Mouse (Mus musculus): ENCODE results near the gene Fer1l5. TPM values are rescaled to one million over a fixed set of nuclear protein-coding genes. Genes with fewer than 3 reads are reported as not detected.
A peak's percentile ranks its signal among the peaks of the same experiment; 100 is the strongest.

The Fer1l5 gene
- polyA plus RNA-seq, 1 experiment from 2014 or later = 0.91 TPM

DNA sequence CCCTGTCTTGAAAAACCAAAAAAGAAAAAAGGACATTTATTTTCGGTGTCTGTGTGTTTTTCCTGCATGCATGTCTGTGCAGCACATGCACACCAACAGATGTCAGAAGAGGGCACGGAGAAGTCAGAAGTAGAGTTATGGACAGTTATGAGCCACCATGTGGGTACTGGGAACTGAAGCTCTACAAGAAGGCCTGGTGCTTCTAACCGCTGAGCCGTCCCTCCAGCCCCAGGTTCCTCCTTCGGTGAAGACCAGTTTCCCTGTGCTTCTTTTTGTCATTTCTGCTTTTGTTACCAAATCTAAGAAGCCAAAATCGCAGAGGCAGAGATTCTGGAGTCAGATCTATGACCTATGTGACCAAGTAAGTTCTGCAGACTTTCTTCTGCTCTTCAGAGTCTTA, 64.4 kb downstream of the Fer1l5 start:
- Histone ChIP-seq H3K4me3 (replicated peaks) (no peak overlapping the region), H3K36me3 (peaks cover 46% of the 10 kb centered on the region), H3K4me1 (no peaks in the 10 kb centered on the region), H3K9ac (no peak overlapping the region), H3K27ac (no peak overlapping the region), H3K27me3 (replicated peaks) (no peaks in the 10 kb centered on the region), H3K9me3 (no peaks in the 10 kb centered on the region), H3K4me2 (no peak overlapping the region)
- 93% methylated on average over 6 of the region's 6 CpGs for WGBS
- ATAC-seq (ENCODE audit: insufficient read depth, low FRiP score, low read depth) = no peak

DNA sequence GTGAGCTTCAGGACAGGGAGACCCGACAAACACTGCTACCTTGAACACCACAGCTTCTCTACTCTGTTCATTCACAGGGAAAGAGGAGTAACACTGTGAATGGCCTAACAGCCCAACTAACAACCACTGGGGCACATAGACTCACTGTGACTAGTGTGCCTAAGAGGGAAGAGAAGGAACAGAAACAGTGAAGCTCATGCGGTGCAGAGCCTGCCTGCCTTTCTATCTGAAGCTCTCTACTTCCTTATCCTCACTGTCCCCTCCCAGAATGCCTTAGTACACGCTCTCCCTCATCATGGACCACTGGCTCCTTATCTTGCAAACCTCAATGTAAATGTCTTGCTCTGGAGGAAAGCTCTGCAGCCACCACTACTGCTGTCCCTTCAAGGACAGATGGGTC, 65.1 kb downstream of the Fer1l5 start:
- H3K9ac ChIP-seq = no peak overlapping the region
- no peak overlapping the region for H3K27ac ChIP-seq
- H3K4me3 ChIP-seq (replicated peaks) = no peak overlapping the region
- 86% methylated on average over 3 of the region's 3 CpGs for WGBS
- no peak overlapping the region for H3K4me2 ChIP-seq
- H3K4me1 ChIP-seq = no peaks in the 10 kb centered on the region
- ATAC-seq (ENCODE audit: insufficient read depth, low FRiP score, low read depth) = no peak
- H3K9me3 ChIP-seq = no peaks in the 10 kb centered on the region
- H3K36me3 ChIP-seq = peaks cover 40% of the 10 kb centered on the region
- H3K27me3 ChIP-seq (replicated peaks) = no peaks in the 10 kb centered on the region

DNA sequence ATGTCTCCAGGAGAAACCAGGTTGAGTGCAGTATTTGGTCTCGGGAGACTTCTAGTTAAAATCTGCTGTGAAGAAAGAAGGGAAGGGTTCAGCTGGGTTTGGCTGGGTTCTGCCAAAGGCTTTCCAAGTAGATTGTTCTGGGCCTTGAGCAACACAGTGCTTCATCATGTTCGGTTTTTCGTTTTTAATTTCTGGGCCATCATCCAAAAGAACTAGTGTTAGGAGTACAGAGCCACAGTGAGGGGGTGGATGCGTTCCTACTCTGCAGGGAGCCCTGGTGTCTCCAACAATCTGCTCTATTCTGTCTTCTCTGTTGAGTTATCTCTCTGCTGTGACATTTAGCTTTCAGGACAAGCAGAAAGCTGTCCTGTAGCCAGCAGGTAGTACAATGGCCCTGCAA, 69.0 kb downstream of the Fer1l5 start:
- no peaks in the 10 kb centered on the region for H3K9me3 ChIP-seq
- H3K9ac ChIP-seq = no peak overlapping the region
- H3K27ac ChIP-seq = no peak overlapping the region
- no peak for ATAC-seq (ENCODE audit: insufficient read depth, low FRiP score, low read depth)
- H3K4me2 ChIP-seq = no peak overlapping the region
- no peaks in the 10 kb centered on the region for H3K27me3 ChIP-seq (replicated peaks)
- H3K4me1 ChIP-seq = peaks cover 6% of the 10 kb centered on the region; the same call in 1 of the 2 replicates
- 75% methylated on average over 4 of the region's 4 CpGs for WGBS
- no peak overlapping the region for H3K4me3 ChIP-seq (replicated peaks)
- peaks cover 35% of the 10 kb centered on the region for H3K36me3 ChIP-seq

GRCm38 (mm10) chr1:36444471-36445464, 72.7 kb downstream of the Fer1l5 start, which contains the start of gene Lman2l:
Lman2l (minus strand) TSS chr1:36445271.
- H3K4me1 ChIP-seq = peaks cover 6% of the 10 kb centered on the region; the same call in 1 of the 2 replicates
- H3K9me3 ChIP-seq = no peaks in the 10 kb centered on the region
- H3K4me3 ChIP-seq (replicated peaks) = peak within 1 kb of the TSS; percentile 97
- no peaks in the 10 kb centered on the region for H3K27me3 ChIP-seq (replicated peaks)
- WGBS = under 1% methylated on average over 57 of the region's 57 CpGs
- H3K9ac ChIP-seq = peak within 1 kb of the TSS; percentile 65
- peak within 1 kb of the TSS; percentile 85 for H3K4me2 ChIP-seq
- ATAC-seq (ENCODE audit: insufficient read depth, low FRiP score, low read depth) = peak; percentile 99
- peaks cover 3% of the 10 kb centered on the region; the same call in 1 of the 2 replicates for H3K36me3 ChIP-seq
- peak within 1 kb of the TSS; percentile 76 for H3K27ac ChIP-seq

DNA sequence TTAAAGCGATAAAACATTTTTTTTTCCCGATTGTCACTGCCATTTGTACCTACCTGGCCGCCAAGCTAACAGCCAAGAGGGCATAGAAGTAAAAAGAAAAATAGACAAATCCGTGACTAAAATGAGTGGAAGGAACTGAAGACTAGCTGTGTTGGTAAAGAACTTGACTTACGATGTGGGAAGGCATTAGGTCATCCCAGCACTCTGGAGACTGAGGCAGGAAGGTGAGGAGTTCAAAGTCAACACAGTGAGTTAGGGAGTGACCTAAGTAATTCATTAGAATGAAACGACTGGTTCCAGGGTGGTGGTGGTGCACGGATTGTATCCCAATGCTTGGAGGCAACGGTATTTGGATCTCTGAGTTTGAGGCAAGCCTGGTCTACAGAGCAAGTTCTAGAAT, 73.4 kb downstream of the Fer1l5 start:
- ATAC-seq (ENCODE audit: insufficient read depth, low FRiP score, low read depth) = no peak
- Histone ChIP-seq H3K36me3 (peaks cover 3% of the 10 kb centered on the region; the same call in 1 of the 2 replicates), H3K4me2 (peak overlapping the region; percentile 11; the same call in 1 of the 2 replicates), H3K27ac (no peak overlapping the region; the same call in 1 of the 2 replicates), H3K4me1 (peaks cover 6% of the 10 kb centered on the region; the same call in 1 of the 2 replicates), H3K9me3 (no peaks in the 10 kb centered on the region), H3K27me3 (replicated peaks) (no peaks in the 10 kb centered on the region), H3K9ac (no peak overlapping the region), H3K4me3 (replicated peaks) (peak overlapping the region; percentile 97)
- 38% methylated on average over 8 of the region's 8 CpGs for WGBS

GRCm38 (mm10) chr1:36446106-36446824, 74.2 kb downstream of the Fer1l5 start:
- ATAC-seq (ENCODE audit: insufficient read depth, low FRiP score, low read depth) = no peak
- Histone ChIP-seq H3K4me3 (replicated peaks) (no peak overlapping the region), H3K36me3 (peaks cover 3% of the 10 kb centered on the region; the same call in 1 of the 2 replicates), H3K9me3 (no peaks in the 10 kb centered on the region), H3K4me2 (no peak overlapping the region), H3K9ac (no peak overlapping the region), H3K4me1 (peaks cover 6% of the 10 kb centered on the region; the same call in 1 of the 2 replicates), H3K27me3 (replicated peaks) (no peaks in the 10 kb centered on the region), H3K27ac (no peak overlapping the region)
- 73% methylated on average over 5 of the region's 5 CpGs for WGBS

DNA sequence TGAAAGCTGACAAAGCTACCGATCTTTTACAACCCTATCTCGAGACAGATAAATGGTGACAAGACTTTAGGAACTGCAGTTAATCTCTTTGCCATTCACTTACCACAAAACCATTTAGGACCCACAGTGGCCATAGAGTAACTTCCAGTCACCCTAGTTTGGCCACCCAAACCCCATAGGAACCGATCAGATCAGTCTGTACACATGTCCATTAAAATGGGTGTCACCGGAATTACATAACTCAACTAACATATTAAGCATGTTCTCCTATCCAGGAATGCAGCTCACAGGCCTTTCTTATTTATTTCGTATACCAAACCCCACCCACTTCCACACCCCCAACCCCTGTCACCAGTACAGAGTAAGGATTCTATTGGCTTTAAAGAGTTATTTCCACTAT, 74.8 kb downstream of the Fer1l5 start:
- no peaks in the 10 kb centered on the region for H3K27me3 ChIP-seq (replicated peaks)
- no peak overlapping the region for H3K4me3 ChIP-seq (replicated peaks)
- no peak overlapping the region for H3K9ac ChIP-seq
- no peak for ATAC-seq (ENCODE audit: insufficient read depth, low FRiP score, low read depth)
- WGBS = 84% methylated on average over 5 of the region's 5 CpGs
- H3K4me2 ChIP-seq = no peak overlapping the region
- peaks cover 6% of the 10 kb centered on the region; the same call in 1 of the 2 replicates for H3K4me1 ChIP-seq
- H3K27ac ChIP-seq = no peak overlapping the region
- peaks cover 3% of the 10 kb centered on the region; the same call in 1 of the 2 replicates for H3K36me3 ChIP-seq
- no peaks in the 10 kb centered on the region for H3K9me3 ChIP-seq

GRCm38 (mm10) chr1:36454055-36454815, 82.1 kb downstream of the Fer1l5 start:
- Histone ChIP-seq H3K36me3 (no peaks in the 10 kb centered on the region), H3K27me3 (replicated peaks) (no peaks in the 10 kb centered on the region), H3K4me1 (0 out of 2 replicates have a peak, but pooled peaks cover 4% of the 10 kb centered on the region), H3K4me2 (no peak overlapping the region), H3K27ac (no peak overlapping the region), H3K4me3 (replicated peaks) (no peak overlapping the region), H3K9me3 (no peaks in the 10 kb centered on the region), H3K9ac (no peak overlapping the region)
- 81% methylated on average over 6 of the region's 6 CpGs for WGBS
- ATAC-seq (ENCODE audit: insufficient read depth, low FRiP score, low read depth) = no peak

- no peak overlapping the region; the same call in 1 of the 2 replicates for H3K27ac ChIP-seq
- no peak for ATAC-seq (ENCODE audit: insufficient read depth, low FRiP score, low read depth)
- H3K4me3 ChIP-seq (replicated peaks) = no peak overlapping the region
- H3K4me2 ChIP-seq = no peak overlapping the region
- H3K9me3 ChIP-seq = no peaks in the 10 kb centered on the region
- H3K4me1 ChIP-seq = 0 out of 2 replicates have a peak, but pooled peaks cover 4% of the 10 kb centered on the region
- H3K9ac ChIP-seq = no peak overlapping the region
- no peaks in the 10 kb centered on the region for H3K27me3 ChIP-seq (replicated peaks)
- WGBS = 15% methylated on average over 7 of the region's 7 CpGs
- H3K36me3 ChIP-seq = no peaks in the 10 kb centered on the region
These were observed 85.4 kb downstream of the Fer1l5 start for GRCm38 (mm10) chr1:36457388-36458014.

GRCm38 (mm10) chr1:36458169-36458568, 86.1 kb downstream of the Fer1l5 start:
- Histone ChIP-seq H3K27me3 (replicated peaks) (no peaks in the 10 kb centered on the region), H3K4me2 (no peak overlapping the region), H3K4me1 (0 out of 2 replicates have a peak, but pooled peaks cover 4% of the 10 kb centered on the region), H3K9me3 (no peaks in the 10 kb centered on the region), H3K36me3 (no peaks in the 10 kb centered on the region), H3K9ac (no peak overlapping the region), H3K27ac (no peak overlapping the region), H3K4me3 (replicated peaks) (no peak overlapping the region)
- WGBS = 67% methylated on average over 5 of the region's 5 CpGs
- ATAC-seq (ENCODE audit: insufficient read depth, low FRiP score, low read depth) = no peak

DNA sequence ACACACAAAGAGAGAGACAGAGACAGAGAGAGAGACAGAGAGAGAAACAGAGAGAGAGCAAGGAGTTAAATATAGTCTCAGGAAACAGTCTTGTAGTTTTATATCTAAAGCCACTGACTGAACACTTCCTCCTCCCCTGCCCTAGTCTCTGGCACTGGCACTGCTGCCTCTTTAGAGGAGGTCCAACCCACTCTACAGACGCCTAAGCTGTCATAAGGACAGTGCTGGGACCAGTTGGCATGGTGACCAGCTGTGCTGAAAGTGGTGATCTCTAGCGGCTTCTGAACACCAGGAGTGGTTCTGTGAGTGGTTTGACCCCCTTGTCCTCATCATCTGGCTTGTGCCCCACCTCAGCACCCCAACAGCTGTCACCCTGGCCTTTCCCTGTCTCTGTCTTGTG, 89.7 kb downstream of the Fer1l5 start:
- ATAC-seq (ENCODE audit: insufficient read depth, low FRiP score, low read depth) = no peak
- WGBS = 42% methylated on average over 2 of the region's 2 CpGs

More for the DNA sequence above, 89.7 kb downstream of the Fer1l5 start:
- Histone ChIP-seq H3K9ac (no peak overlapping the region), H3K4me1 (0 out of 2 replicates have a peak, but pooled peaks cover 4% of the 10 kb centered on the region), H3K27me3 (replicated peaks) (no peaks in the 10 kb centered on the region), H3K36me3 (no peaks in the 10 kb centered on the region), H3K4me2 (no peak overlapping the region), H3K9me3 (no peaks in the 10 kb centered on the region), H3K27ac (no peak overlapping the region), H3K4me3 (replicated peaks) (no peak overlapping the region)
